Mouse (Mus musculus) MEL (cell line): ENCODE measurements around the gene Milr1.

Experiments
- CHD2 ChIP-seq: IDR thresholded peaks from 2 replicates; pipeline ENCODE4 v1.6.1; 2011; ENCODE audit warnings: low read length, improper control_type of control experiment
- EP300 ChIP-seq, 2 experiments: IDR thresholded peaks; 2 replicates each; pipeline ENCODE4 v1.6.1; 2011; ENCODE audit warnings: improper control_type of control experiment in 2 of 2, low read length in 2 of 2, low read depth in 1 of 2, mild to moderate bottlenecking in 1 of 2
- KAT2A ChIP-seq: conservative IDR thresholded peaks from 2 replicates; pipeline ENCODE4 v1.6.1; 2012; ENCODE audit warnings: low read depth, low read length, improper control_type of control experiment, inconsistent platforms
- USF1 ChIP-seq: IDR thresholded peaks from 2 replicates; pipeline ENCODE4 v1.6.1; 2014; ENCODE audit warnings: low read depth, mild to moderate bottlenecking, inconsistent platforms, low read length, improper control_type of control experiment, moderate library complexity
- ZC3H11A ChIP-seq: IDR thresholded peaks from 2 replicates; pipeline ENCODE4 v1.6.1; 2012; ENCODE audit warnings: low read depth, mild to moderate bottlenecking, inconsistent platforms, low read length, improper control_type of control experiment

DNA sequence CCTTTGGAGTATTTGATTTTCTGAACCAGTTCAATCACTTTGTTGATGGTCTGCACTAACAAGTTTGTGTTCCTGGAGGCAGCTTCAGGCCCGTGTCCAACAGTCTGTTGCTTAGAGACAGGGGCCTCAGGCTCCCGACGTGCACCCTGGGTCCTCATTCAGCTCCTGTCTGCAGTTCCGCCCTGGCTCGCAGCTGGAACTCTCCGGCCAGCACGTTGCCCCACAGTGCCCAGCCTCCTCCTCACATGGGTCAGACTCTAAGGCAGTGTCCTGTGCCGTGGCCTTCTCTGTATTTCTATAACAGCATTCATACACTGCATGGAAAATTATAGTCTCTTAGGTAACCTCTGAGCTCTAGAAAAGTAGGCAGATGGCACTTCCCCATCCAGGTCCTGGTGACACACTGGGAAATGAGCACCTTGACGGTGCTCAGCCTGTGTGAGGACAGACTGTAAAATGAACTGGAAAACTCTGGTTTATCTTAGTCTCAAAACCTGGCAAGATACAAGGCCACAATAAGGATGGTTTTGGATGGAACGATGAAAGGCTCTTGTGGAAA, 51.1 kb downstream of the Milr1 start:
- TF ChIP-seq KAT2A (no peak), CHD2 (no peak), USF1 (no peak), ZC3H11A (no peak), EP300 (IDR thresholded peaks at IDR 0.05; ENCODE audit: low read depth in 1 of 2, low read length in 2 of 2) (no peak)
